Mouse (Mus musculus): ENCODE results near the gene Ahcyl2. TPM values are rescaled to one million over a fixed set of nuclear protein-coding genes. Genes with fewer than 3 reads are reported as not detected.

The Ahcyl2 gene
- polyA plus RNA-seq, 1 experiment from 2014 or later: 9.5 TPM

GRCm38 (mm10) chr6:29864926-29865325 lies 97.1 kb downstream of the Ahcyl2 start:
- no peaks in the 10 kb centered on the region for H3K36me3 ChIP-seq
- no peaks in the 10 kb centered on the region for H3K9me3 ChIP-seq
- H3K27ac ChIP-seq: no peak overlapping the region
- H3K4me1 ChIP-seq: no peaks in the 10 kb centered on the region
- no peak overlapping the region for H3K4me3 ChIP-seq
- no peaks in the 10 kb centered on the region for H3K27me3 ChIP-seq
- WGBS: 84% methylated on average over 2 of the region's 2 CpGs
- no peak overlapping the region for H3K4me2 ChIP-seq
- H3K9ac ChIP-seq: no peak overlapping the region
- ATAC-seq (ENCODE audit: borderline replicate concordance, extremely low read depth, low FRiP score, low TSS enrichment): no peak

DNA sequence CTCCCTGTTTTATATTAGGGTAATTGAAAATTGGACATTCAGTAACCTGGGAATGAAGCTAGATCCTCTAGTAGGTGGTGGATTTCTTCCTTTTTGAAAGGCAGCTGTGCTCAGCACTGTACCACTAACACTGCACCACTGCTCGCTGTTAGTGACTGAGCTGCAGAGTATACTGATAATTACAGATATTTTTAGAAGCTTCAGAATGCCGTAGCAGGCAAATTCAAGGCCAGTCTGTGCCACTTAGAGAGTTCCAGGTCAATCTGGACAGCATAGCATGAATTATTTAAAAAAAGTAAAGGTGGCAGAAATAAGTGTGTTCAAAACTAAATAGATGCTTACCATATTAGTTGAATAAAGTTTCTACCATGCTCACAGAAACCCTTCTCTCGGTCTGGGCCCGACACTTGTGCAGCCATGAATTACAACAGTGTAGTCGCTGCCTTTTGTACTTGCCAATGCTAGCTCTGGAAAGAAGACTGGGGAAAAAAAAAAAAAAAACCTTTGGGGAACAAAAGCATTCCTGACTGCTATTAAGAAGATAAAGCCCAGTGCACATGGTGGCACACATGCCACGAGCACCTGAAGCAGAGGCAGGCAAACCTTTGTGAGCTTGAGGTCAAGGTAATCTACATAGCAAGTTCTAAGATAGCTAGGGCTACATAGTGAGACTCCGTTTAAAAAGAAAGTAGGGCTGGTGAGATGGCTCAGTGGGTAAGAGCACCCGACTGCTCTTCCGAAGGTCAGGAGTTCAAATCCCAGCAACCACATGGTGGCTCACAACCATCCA lies 99.3 kb downstream of the Ahcyl2 start:
- WGBS: 78% methylated on average over 9 of the region's 9 CpGs
- H3K4me3 ChIP-seq: no peak overlapping the region

GRCm38 (mm10) chr6:29868341-29868895 lies 100.6 kb downstream of the Ahcyl2 start:
- Histone ChIP-seq H3K4me2 (no peak overlapping the region), H3K9me3 (no peaks in the 10 kb centered on the region), H3K27me3 (no peaks in the 10 kb centered on the region), H3K36me3 (no peaks in the 10 kb centered on the region), H3K4me3 (no peak overlapping the region), H3K4me1 (no peaks in the 10 kb centered on the region), H3K27ac (no peak overlapping the region), H3K9ac (no peak overlapping the region)
- WGBS: 77% methylated on average over 2 of the region's 2 CpGs
- no peak for ATAC-seq (ENCODE audit: borderline replicate concordance, extremely low read depth, low FRiP score, low TSS enrichment)

More for the DNA sequence above, 99.3 kb downstream of the Ahcyl2 start:
- no peak overlapping the region for H3K9ac ChIP-seq
- no peak for ATAC-seq (ENCODE audit: borderline replicate concordance, extremely low read depth, low FRiP score, low TSS enrichment)
- no peaks in the 10 kb centered on the region for H3K27me3 ChIP-seq
- no peaks in the 10 kb centered on the region for H3K36me3 ChIP-seq
- H3K9me3 ChIP-seq: no peaks in the 10 kb centered on the region
- no peak overlapping the region for H3K4me2 ChIP-seq
- H3K4me1 ChIP-seq: no peaks in the 10 kb centered on the region
- no peak overlapping the region for H3K27ac ChIP-seq

- H3K4me1 ChIP-seq: no peaks in the 10 kb centered on the region
- no peak overlapping the region for H3K27ac ChIP-seq
- no peaks in the 10 kb centered on the region for H3K27me3 ChIP-seq
- no peaks in the 10 kb centered on the region for H3K9me3 ChIP-seq
- no peak for ATAC-seq (ENCODE audit: borderline replicate concordance, extremely low read depth, low FRiP score, low TSS enrichment)
- no peak overlapping the region for H3K4me2 ChIP-seq
- no peak overlapping the region for H3K4me3 ChIP-seq
- 57% methylated on average over 2 of the region's 2 CpGs for WGBS
- H3K9ac ChIP-seq: no peak overlapping the region
- no peaks in the 10 kb centered on the region for H3K36me3 ChIP-seq
These were observed 105.8 kb downstream of the Ahcyl2 start for GRCm38 (mm10) chr6:29873654-29874053.

DNA sequence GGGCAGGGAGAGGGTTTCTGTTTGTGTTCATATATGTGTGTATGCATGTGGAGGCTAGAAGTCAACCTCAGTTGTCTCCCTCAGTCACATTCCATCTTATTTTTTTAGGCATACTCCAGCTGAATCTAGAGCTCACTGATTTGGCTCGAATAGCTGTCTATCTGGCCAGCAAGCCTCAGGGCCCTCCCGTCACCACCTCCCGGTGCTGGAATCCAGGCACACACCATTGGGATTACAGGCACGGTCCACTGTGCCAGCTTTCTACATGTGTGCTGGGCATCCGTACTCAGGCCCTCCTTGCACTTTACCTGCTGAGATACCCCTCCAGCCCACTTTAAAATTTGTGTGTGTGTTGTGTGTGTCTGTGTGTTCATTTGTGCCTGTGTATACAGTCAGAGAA lies 107.8 kb downstream of the Ahcyl2 start:
- no peak overlapping the region for H3K4me3 ChIP-seq
- H3K27me3 ChIP-seq: no peaks in the 10 kb centered on the region
- H3K9me3 ChIP-seq: no peaks in the 10 kb centered on the region
- 85% methylated on average over 5 of the region's 5 CpGs for WGBS
- no peak overlapping the region for H3K9ac ChIP-seq
- no peak overlapping the region for H3K4me2 ChIP-seq
- no peaks in the 10 kb centered on the region for H3K4me1 ChIP-seq
- ATAC-seq (ENCODE audit: borderline replicate concordance, extremely low read depth, low FRiP score, low TSS enrichment): no peak
- H3K27ac ChIP-seq: no peak overlapping the region
- H3K36me3 ChIP-seq: no peaks in the 10 kb centered on the region

DNA sequence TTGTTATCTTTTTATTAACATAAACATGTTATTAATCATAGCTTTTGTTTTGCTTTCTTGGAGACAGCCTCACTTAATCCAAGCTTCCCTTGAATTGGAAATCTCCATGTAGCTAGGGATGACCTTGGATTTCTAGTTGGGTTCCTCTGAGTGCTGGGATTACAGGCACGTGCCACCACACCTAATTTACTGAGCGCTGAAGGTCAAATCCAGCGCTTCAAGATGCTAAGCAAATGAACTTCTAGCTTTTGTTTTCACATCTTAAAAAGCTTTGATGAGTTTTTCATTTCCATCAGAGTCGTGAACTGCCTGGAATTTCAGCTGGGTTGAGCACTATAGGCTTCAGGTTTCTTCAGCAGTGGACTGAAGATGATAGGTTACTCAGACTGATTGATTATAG lies 109.0 kb downstream of the Ahcyl2 start:
- H3K4me3 ChIP-seq: no peak overlapping the region
- WGBS: 75% methylated on average over 4 of the region's 4 CpGs
- H3K27ac ChIP-seq: no peak overlapping the region
- ATAC-seq (ENCODE audit: borderline replicate concordance, extremely low read depth, low FRiP score, low TSS enrichment): no peak
- H3K4me2 ChIP-seq: no peak overlapping the region
- H3K9me3 ChIP-seq: no peaks in the 10 kb centered on the region
- no peaks in the 10 kb centered on the region for H3K36me3 ChIP-seq
- H3K9ac ChIP-seq: no peak overlapping the region
- H3K4me1 ChIP-seq: no peaks in the 10 kb centered on the region
- no peaks in the 10 kb centered on the region for H3K27me3 ChIP-seq

GRCm38 (mm10) chr6:29879579-29879978 lies 111.8 kb downstream of the Ahcyl2 start:
- Histone ChIP-seq H3K4me1 (no peaks in the 10 kb centered on the region), H3K27me3 (no peaks in the 10 kb centered on the region), H3K4me2 (no peak overlapping the region), H3K4me3 (no peak overlapping the region), H3K9me3 (no peaks in the 10 kb centered on the region), H3K27ac (no peak overlapping the region), H3K9ac (no peak overlapping the region), H3K36me3 (no peaks in the 10 kb centered on the region)
- no peak for ATAC-seq (ENCODE audit: borderline replicate concordance, extremely low read depth, low FRiP score, low TSS enrichment)

GRCm38 (mm10) chr6:29880796-29881195 lies 113.0 kb downstream of the Ahcyl2 start:
- Histone ChIP-seq H3K9ac (no peak overlapping the region), H3K4me3 (no peak overlapping the region), H3K9me3 (no peaks in the 10 kb centered on the region), H3K4me2 (no peak overlapping the region), H3K36me3 (no peaks in the 10 kb centered on the region), H3K4me1 (no peaks in the 10 kb centered on the region), H3K27me3 (no peaks in the 10 kb centered on the region), H3K27ac (no peak overlapping the region)
- no peak for ATAC-seq (ENCODE audit: borderline replicate concordance, extremely low read depth, low FRiP score, low TSS enrichment)
- 80% methylated on average over 3 of the region's 3 CpGs for WGBS

GRCm38 (mm10) chr6:29881936-29882335 lies 114.1 kb downstream of the Ahcyl2 start:
- no peak overlapping the region for H3K4me2 ChIP-seq
- no peaks in the 10 kb centered on the region for H3K4me1 ChIP-seq
- H3K27ac ChIP-seq: no peak overlapping the region

DNA sequence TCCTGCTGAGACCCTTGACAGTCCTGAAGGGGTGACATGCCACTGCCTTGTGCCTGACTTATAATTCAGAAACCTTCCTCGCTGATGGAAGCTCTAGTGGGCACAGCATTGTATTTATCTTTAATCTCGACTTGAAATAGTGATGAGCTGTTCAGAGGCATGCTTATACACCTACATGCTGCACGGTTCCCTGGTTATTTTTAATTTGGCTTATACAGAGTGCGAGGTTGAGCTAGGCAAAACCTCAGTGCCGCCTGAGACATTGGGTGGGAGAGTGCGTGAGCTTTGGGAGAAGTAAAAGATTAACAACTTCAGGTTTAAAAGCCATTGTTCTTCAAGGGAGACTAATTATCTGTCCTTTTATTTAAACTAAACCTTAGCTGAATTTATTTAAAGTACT lies 115.1 kb downstream of the Ahcyl2 start:
- 72% methylated on average over 6 of the region's 6 CpGs for whole genome bisulfite sequencing

More at GRCm38 (mm10) chr6:29881936-29882335, 114.1 kb downstream of the Ahcyl2 start:
- Histone ChIP-seq H3K27me3 (no peaks in the 10 kb centered on the region), H3K36me3 (0 out of 2 replicates have a peak, but pooled peaks cover 5% of the 10 kb centered on the region), H3K4me3 (no peak overlapping the region), H3K9ac (no peak overlapping the region), H3K9me3 (no peaks in the 10 kb centered on the region)
- no peak for ATAC-seq (ENCODE audit: borderline replicate concordance, extremely low read depth, low FRiP score, low TSS enrichment)
- WGBS: 77% methylated on average over 2 of the region's 2 CpGs

GRCm38 (mm10) chr6:29891151-29891550 lies 123.3 kb downstream of the Ahcyl2 start:
- no peak overlapping the region for H3K9ac ChIP-seq

More for the DNA sequence above, 115.1 kb downstream of the Ahcyl2 start:
- Histone ChIP-seq H3K27me3 (no peaks in the 10 kb centered on the region), H3K9ac (no peak overlapping the region), H3K9me3 (no peaks in the 10 kb centered on the region), H3K4me1 (no peaks in the 10 kb centered on the region), H3K4me2 (no peak overlapping the region), H3K27ac (no peak overlapping the region), H3K4me3 (no peak overlapping the region), H3K36me3 (0 out of 2 replicates have a peak, but pooled peaks cover 5% of the 10 kb centered on the region)
- no peak for ATAC-seq (ENCODE audit: borderline replicate concordance, extremely low read depth, low FRiP score, low TSS enrichment)

GRCm38 (mm10) chr6:29896976-29897375 lies 129.2 kb downstream of the Ahcyl2 start:
- Histone ChIP-seq H3K9ac (no peak overlapping the region), H3K27ac (no peak overlapping the region), H3K4me2 (no peak overlapping the region), H3K36me3 (no peaks in the 10 kb centered on the region), H3K9me3 (no peaks in the 10 kb centered on the region), H3K4me3 (no peak overlapping the region), H3K27me3 (no peaks in the 10 kb centered on the region), H3K4me1 (no peaks in the 10 kb centered on the region)
- ATAC-seq (ENCODE audit: borderline replicate concordance, extremely low read depth, low FRiP score, low TSS enrichment): no peak
- WGBS: 88% methylated on average over 3 of the region's 3 CpGs

More at GRCm38 (mm10) chr6:29891151-29891550, 123.3 kb downstream of the Ahcyl2 start:
- no peaks in the 10 kb centered on the region for H3K27me3 ChIP-seq
- H3K27ac ChIP-seq: no peak overlapping the region
- 0 out of 2 replicates have a peak, but pooled peaks cover 2% of the 10 kb centered on the region for H3K36me3 ChIP-seq
- no peaks in the 10 kb centered on the region for H3K9me3 ChIP-seq
- no peak overlapping the region for H3K4me3 ChIP-seq
- no peak for ATAC-seq (ENCODE audit: borderline replicate concordance, extremely low read depth, low FRiP score, low TSS enrichment)
- H3K4me1 ChIP-seq: 0 out of 2 replicates have a peak, but pooled peaks cover 4% of the 10 kb centered on the region
- 56% methylated on average over 11 of the region's 11 CpGs for WGBS
- H3K4me2 ChIP-seq: no peak overlapping the region
